Mouse (Mus musculus): ENCODE measurements around the gene Pkig. TPM values are rescaled to one million over a fixed set of nuclear protein-coding genes. Genes with fewer than 3 reads are reported as not detected.
A peak's percentile ranks its signal among the peaks of the same experiment; 100 is the strongest.

The Pkig gene
- polyA plus RNA-seq, 1 experiment from 2014 or later = 66.3 TPM

- Histone ChIP-seq H3K27ac (replicated peaks) (peak overlapping the region; percentile 75), H3K36me3 (ENCODE audit: control insufficient read depth, insufficient read depth, low read length) (no peaks in the 10 kb centered on the region), H3K4me3 (ENCODE audit: low read depth, low read length) (no peak overlapping the region), H3K27me3 (ENCODE audit: control insufficient read depth, insufficient read depth, low read length) (no peaks in the 10 kb centered on the region), H3K4me2 (replicated peaks; ENCODE audit: low read depth) (no peak overlapping the region), H3K4me1 (replicated peaks; ENCODE audit: control insufficient read depth, insufficient read depth) (peaks cover 5% of the 10 kb centered on the region; the same call in 1 of the 2 replicates), H3K9ac (ENCODE audit: low read length) (no peak overlapping the region), H3K9me3 (ENCODE audit: control insufficient read depth, low read length) (no peaks in the 10 kb centered on the region)
- no peak for TF ChIP-seq CTCF (IDR thresholded peaks at IDR 0.05; ENCODE audit: low read depth)
- no peak for TF ChIP-seq EP300 (optimal IDR thresholded peaks at IDR 0.05)
- ATAC-seq (ENCODE audit: low FRiP score, low TSS enrichment) (no peak), DNase-seq (ENCODE audit: low spot score) (no peak)
- whole genome bisulfite sequencing = 49% methylated on average over 11 of the region's 11 CpGs
Observed at GRCm38 (mm10) chr2:163670872-163671594, 12.8 kb downstream of the Pkig start.

GRCm38 (mm10) chr2:163674397-163674796 is 16.2 kb downstream of the Pkig start:
- Histone ChIP-seq H3K9ac (ENCODE audit: low read length) (no peak overlapping the region; the same call in 1 of the 2 replicates), H3K27ac (replicated peaks) (peak overlapping the region; percentile 79), H3K4me2 (replicated peaks; ENCODE audit: low read depth) (no peak overlapping the region; the same call in 1 of the 2 replicates), H3K27me3 (ENCODE audit: control insufficient read depth, insufficient read depth, low read length) (no peaks in the 10 kb centered on the region), H3K4me1 (replicated peaks; ENCODE audit: control insufficient read depth, insufficient read depth) (peaks cover 11% of the 10 kb centered on the region; the same call in 1 of the 2 replicates), H3K9me3 (ENCODE audit: control insufficient read depth, low read length) (no peaks in the 10 kb centered on the region), H3K36me3 (ENCODE audit: control insufficient read depth, insufficient read depth, low read length) (no peaks in the 10 kb centered on the region), H3K4me3 (ENCODE audit: low read depth, low read length) (no peak overlapping the region)
- TF ChIP-seq EP300 (optimal IDR thresholded peaks at IDR 0.05) (no peak), CTCF (IDR thresholded peaks at IDR 0.05; ENCODE audit: low read depth) (no peak)
- 49% methylated on average over 5 of the region's 5 CpGs for WGBS
- ATAC-seq (ENCODE audit: low FRiP score, low TSS enrichment) (no peak), DNase-seq (ENCODE audit: low spot score) (no peak)

DNA sequence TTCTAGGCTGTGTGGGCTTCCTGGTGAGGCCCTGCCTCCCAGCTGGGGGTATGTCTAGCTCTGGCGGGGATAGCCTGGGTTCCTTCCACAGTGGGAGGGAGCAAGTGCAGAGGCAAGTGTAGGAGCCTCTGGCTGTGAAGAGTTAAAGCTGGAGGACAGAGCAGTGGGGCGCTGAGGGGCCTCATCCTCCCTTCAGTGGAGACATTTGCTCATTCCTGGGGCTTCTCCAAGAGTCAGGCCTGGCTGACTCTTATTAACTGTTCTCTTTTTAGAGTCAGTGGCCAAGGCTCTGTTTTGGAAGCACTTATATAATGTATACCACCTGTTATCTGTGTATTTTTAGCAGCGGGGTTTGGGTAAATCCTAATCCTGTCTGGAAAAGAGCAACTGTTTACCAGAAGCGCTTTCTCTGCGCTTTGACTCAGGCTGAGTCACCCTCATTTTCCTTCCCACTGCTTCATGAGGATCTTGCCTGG is 17.0 kb downstream of the Pkig start:
- H3K36me3 ChIP-seq (ENCODE audit: control insufficient read depth, insufficient read depth, low read length) = no peaks in the 10 kb centered on the region
- H3K9ac ChIP-seq (ENCODE audit: low read length) = no peak overlapping the region; the same call in 1 of the 2 replicates
- H3K4me2 ChIP-seq (replicated peaks; ENCODE audit: low read depth) = peak overlapping the region; percentile 18
- no peaks in the 10 kb centered on the region for H3K27me3 ChIP-seq (ENCODE audit: control insufficient read depth, insufficient read depth, low read length)
- WGBS = 24% methylated on average over 5 of the region's 5 CpGs
- no peak for TF ChIP-seq CTCF (IDR thresholded peaks at IDR 0.05; ENCODE audit: low read depth)
- TF ChIP-seq EP300 (optimal IDR thresholded peaks at IDR 0.05) = no peak
- peaks cover 11% of the 10 kb centered on the region; the same call in 1 of the 2 replicates for H3K4me1 ChIP-seq (replicated peaks; ENCODE audit: control insufficient read depth, insufficient read depth)
- peak; percentile 81 for ATAC-seq (ENCODE audit: low FRiP score, low TSS enrichment)
- peak overlapping the region; percentile 79 for H3K27ac ChIP-seq (replicated peaks)
- H3K4me3 ChIP-seq (ENCODE audit: low read depth, low read length) = no peak overlapping the region
- no peaks in the 10 kb centered on the region for H3K9me3 ChIP-seq (ENCODE audit: control insufficient read depth, low read length)
- peak; percentile 22 for DNase-seq (ENCODE audit: low spot score)

DNA sequence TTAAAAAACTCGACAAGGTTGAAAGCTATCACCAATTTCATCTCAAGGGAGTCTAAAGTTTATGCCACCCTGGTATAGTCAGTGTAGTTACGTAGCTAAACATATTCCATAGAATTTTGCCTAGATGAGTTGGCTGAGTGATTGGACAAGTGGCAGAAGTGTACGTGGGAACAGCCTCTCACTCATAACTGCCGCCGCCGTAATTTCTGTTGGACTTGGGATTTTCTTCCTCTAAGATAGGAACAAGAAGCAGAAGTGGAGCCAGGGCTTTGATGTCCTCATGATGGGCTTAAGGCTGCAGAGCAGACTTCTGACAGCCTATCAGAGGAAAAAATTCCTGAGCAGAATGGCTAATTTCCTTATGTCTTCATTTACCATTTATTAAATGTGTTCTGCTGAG is 17.5 kb downstream of the Pkig start:
- Histone ChIP-seq H3K27ac (replicated peaks) (peak overlapping the region; percentile 79), H3K4me1 (replicated peaks; ENCODE audit: control insufficient read depth, insufficient read depth) (peaks cover 11% of the 10 kb centered on the region; the same call in 1 of the 2 replicates), H3K27me3 (ENCODE audit: control insufficient read depth, insufficient read depth, low read length) (no peaks in the 10 kb centered on the region), H3K9me3 (ENCODE audit: control insufficient read depth, low read length) (no peaks in the 10 kb centered on the region), H3K4me2 (replicated peaks; ENCODE audit: low read depth) (peak overlapping the region; percentile 18; the same call in 1 of the 2 replicates), H3K36me3 (ENCODE audit: control insufficient read depth, insufficient read depth, low read length) (no peaks in the 10 kb centered on the region), H3K9ac (ENCODE audit: low read length) (no peak overlapping the region), H3K4me3 (ENCODE audit: low read depth, low read length) (no peak overlapping the region)
- TF ChIP-seq EP300 (optimal IDR thresholded peaks at IDR 0.05) = no peak
- TF ChIP-seq CTCF (IDR thresholded peaks at IDR 0.05; ENCODE audit: low read depth) = no peak
- ATAC-seq (ENCODE audit: low FRiP score, low TSS enrichment) = no peak
- 30% methylated on average over 6 of the region's 6 CpGs for WGBS
- DNase-seq (ENCODE audit: low spot score) = no peak

- no peak overlapping the region for H3K4me2 ChIP-seq (replicated peaks; ENCODE audit: low read depth)
Observed at GRCm38 (mm10) chr2:163676321-163676720, 18.1 kb downstream of the Pkig start.

DNA sequence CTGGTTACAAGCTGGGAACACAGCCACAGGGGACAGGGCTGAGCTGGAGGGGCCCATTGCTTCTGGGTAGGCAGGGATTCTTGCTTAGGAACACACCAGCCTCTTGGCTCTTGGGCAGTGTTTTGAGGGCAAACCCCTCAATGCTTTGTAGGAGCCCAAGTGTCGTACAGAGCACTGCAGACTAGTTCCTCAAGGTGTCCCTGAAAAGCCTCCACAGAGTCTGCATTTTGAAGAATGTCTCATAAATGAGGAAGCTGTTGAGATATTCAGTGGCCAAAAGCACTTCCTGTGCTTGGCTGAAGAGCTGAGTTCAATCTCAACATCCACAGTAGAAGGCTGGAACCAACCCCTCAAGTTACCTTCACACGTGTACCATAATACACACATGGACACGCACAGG is 18.6 kb downstream of the Pkig start:
- no peak overlapping the region for H3K4me2 ChIP-seq (replicated peaks; ENCODE audit: low read depth)
- 86% methylated on average over 3 of the region's 3 CpGs for WGBS
- no peaks in the 10 kb centered on the region for H3K36me3 ChIP-seq (ENCODE audit: control insufficient read depth, insufficient read depth, low read length)
- ATAC-seq (ENCODE audit: low FRiP score, low TSS enrichment) (no peak), DNase-seq (ENCODE audit: low spot score) (no peak)
- H3K27ac ChIP-seq (replicated peaks) = no peak overlapping the region
- H3K27me3 ChIP-seq (ENCODE audit: control insufficient read depth, insufficient read depth, low read length) = no peaks in the 10 kb centered on the region
- H3K4me3 ChIP-seq (ENCODE audit: low read depth, low read length) = no peak overlapping the region
- TF ChIP-seq EP300 (optimal IDR thresholded peaks at IDR 0.05) = no peak
- TF ChIP-seq CTCF (IDR thresholded peaks at IDR 0.05; ENCODE audit: low read depth) = no peak
- H3K9me3 ChIP-seq (ENCODE audit: control insufficient read depth, low read length) = no peaks in the 10 kb centered on the region
- H3K4me1 ChIP-seq (replicated peaks; ENCODE audit: control insufficient read depth, insufficient read depth) = peaks cover 11% of the 10 kb centered on the region; the same call in 1 of the 2 replicates
- no peak overlapping the region for H3K9ac ChIP-seq (ENCODE audit: low read length)

More at GRCm38 (mm10) chr2:163676321-163676720, 18.1 kb downstream of the Pkig start:
- Histone ChIP-seq H3K4me3 (ENCODE audit: low read depth, low read length) (no peak overlapping the region), H3K9me3 (ENCODE audit: control insufficient read depth, low read length) (no peaks in the 10 kb centered on the region), H3K36me3 (ENCODE audit: control insufficient read depth, insufficient read depth, low read length) (no peaks in the 10 kb centered on the region), H3K9ac (ENCODE audit: low read length) (no peak overlapping the region), H3K4me1 (replicated peaks; ENCODE audit: control insufficient read depth, insufficient read depth) (peaks cover 11% of the 10 kb centered on the region; the same call in 1 of the 2 replicates), H3K27me3 (ENCODE audit: control insufficient read depth, insufficient read depth, low read length) (no peaks in the 10 kb centered on the region), H3K27ac (replicated peaks) (0 out of 2 replicates have a peak overlapping the region, but pooled peaks have one; percentile 79)
- no peak for ATAC-seq (ENCODE audit: low FRiP score, low TSS enrichment)
- no peak for TF ChIP-seq CTCF (IDR thresholded peaks at IDR 0.05; ENCODE audit: low read depth)
- no peak for TF ChIP-seq EP300 (optimal IDR thresholded peaks at IDR 0.05)
- WGBS = 85% methylated on average over 4 of the region's 4 CpGs
- DNase-seq (ENCODE audit: low spot score) = no peak
